10 mouse cellular contexts compared by ENCODE assay signal in genomic region chr5:121149246-121149645, GRCm38 (mm10). TPM values are rescaled to one million over a fixed set of nuclear protein-coding genes. Genes with fewer than 3 reads are reported as not detected.
DNase-seq lines count a peak whose midpoint lies in the region; ATAC-seq and TF ChIP-seq lines count a peak whose summit lies in the region.
"Had no signal": no experiment of that assay in that cellular context is flagged by ENCODE, and none has a peak within 500 bp of the region (broad histone marks: within the 10 kb centered on the region; RNA-seq: fewer than 3 reads in every experiment).

No protein-coding gene starts in this region.

- peaks cover 23% of the 10 kb centered on the region; the same call in 1 of the 2 replicates for H3K36me3 ChIP-seq in limb, embryonic 11.5 days (ENCODE audit: control insufficient read depth, insufficient read depth, low read length)
- H3K36me3 ChIP-seq in limb, embryonic 10.5 days, result peaks cover 99% of the 10 kb centered on the region
- H3K36me3 ChIP-seq in MEL (ENCODE audit: control insufficient read depth in 1 of 2, insufficient read depth in 2 of 2, low read length in 2 of 2), result peaks cover 5 to 11% of the 10 kb centered on the region in 2 experiments
- peaks cover 79% of the 10 kb centered on the region for H3K36me3 ChIP-seq in embryonic facial prominence, embryonic 15.5 days
- H3K36me3 ChIP-seq in limb, embryonic 14.5 days (ENCODE audit: control insufficient read depth, insufficient read depth, low read length), result peaks cover 79% of the 10 kb centered on the region

- no peak overlapping the region for H3K9ac ChIP-seq in limb, embryonic 11.5 days (ENCODE audit: low read length)
- no peak overlapping the region for H3K9ac ChIP-seq in MEL (ENCODE audit: control insufficient read depth, low read depth, low read length, poor library complexity, severe bottlenecking)
- no peak overlapping the region for H3K9ac ChIP-seq in embryonic facial prominence, embryonic 15.5 days
- no peak overlapping the region for H3K9ac ChIP-seq in limb, embryonic 14.5 days (ENCODE audit: low read depth, low read length, severe bottlenecking)

- TF ChIP-seq EP300 in MEL (IDR thresholded peaks at IDR 0.05; ENCODE audit: low read depth in 1 of 2, low read length in 2 of 2), result no peak

- H3K4me3 ChIP-seq in limb, embryonic 11.5 days (ENCODE audit: low read depth, low read length), result no peak overlapping the region
- H3K4me3 ChIP-seq in limb, embryonic 10.5 days, result no peak overlapping the region
- H3K4me3 ChIP-seq in MEL (ENCODE audit: control insufficient read depth in 1 of 2, insufficient read depth in 1 of 2, low read depth in 2 of 2, low read length in 2 of 2), result no peak overlapping the region
- H3K4me3 ChIP-seq in embryonic facial prominence, embryonic 15.5 days (replicated peaks), result no peak overlapping the region
- no peak overlapping the region for H3K4me3 ChIP-seq in limb, embryonic 14.5 days (replicated peaks; ENCODE audit: low read length)

- TF ChIP-seq RAD21 in MEL (IDR thresholded peaks at IDR 0.05; ENCODE audit: low read depth, low read length), result no peak

- no peaks in the 10 kb centered on the region for H3K4me1 ChIP-seq in limb, embryonic 11.5 days (ENCODE audit: control insufficient read depth, insufficient read depth, low read length)
- H3K4me1 ChIP-seq in limb, embryonic 10.5 days, result no peaks in the 10 kb centered on the region
- H3K4me1 ChIP-seq in MEL (ENCODE audit: control insufficient read depth in 1 of 2, insufficient read depth in 2 of 2, low read length in 2 of 2), result peaks cover 5 to 7% of the 10 kb centered on the region in 2 experiments; a peak in 2 of 4 replicates
- H3K4me1 ChIP-seq in embryonic facial prominence, embryonic 15.5 days, result no peaks in the 10 kb centered on the region; the same call in 1 of the 2 replicates
- no peaks in the 10 kb centered on the region for H3K4me1 ChIP-seq in limb, embryonic 14.5 days (ENCODE audit: control insufficient read depth, insufficient read depth, low read length)

- H3K27ac ChIP-seq in limb, embryonic 11.5 days (replicated peaks; ENCODE audit: low read depth, low read length), result no peak overlapping the region
- no peak overlapping the region for H3K27ac ChIP-seq in limb, embryonic 10.5 days
- no peak overlapping the region for H3K27ac ChIP-seq in MEL (ENCODE audit: control insufficient read depth, low read depth, low read length)
- H3K27ac ChIP-seq in embryonic facial prominence, embryonic 15.5 days (replicated peaks), result no peak overlapping the region
- no peak overlapping the region for H3K27ac ChIP-seq in limb, embryonic 14.5 days (replicated peaks; ENCODE audit: low read depth, low read length)

- no peaks in the 10 kb centered on the region for H3K79me2 ChIP-seq in MEL (ENCODE audit: control insufficient read depth, insufficient read depth, low read length, poor library complexity)

- no peak overlapping the region for H3K4me2 ChIP-seq in limb, embryonic 11.5 days (ENCODE audit: low read depth, severe bottlenecking)
- no peak overlapping the region for H3K4me2 ChIP-seq in embryonic facial prominence, embryonic 15.5 days (replicated peaks)
- no peak overlapping the region for H3K4me2 ChIP-seq in limb, embryonic 14.5 days (replicated peaks; ENCODE audit: low read depth, low read length, severe bottlenecking)

- peak; percentile 24 for DNase-seq in limb, embryonic 11.5 days (ENCODE audit: low spot score)
- DNase-seq in limb, embryonic 10.5 days (ENCODE audit: low spot score), result no peak
- DNase-seq in MEL (ENCODE audit: low read depth, low spot score), result peak; percentile 64
- DNase-seq in limb, embryonic 14.5 days (ENCODE audit: low spot score), result peak; percentile 12
- no peak for DNase-seq in ovary, adult 18-20 months (ENCODE audit: low spot score)
- no peak for DNase-seq in urinary bladder, postnatal 36 days (ENCODE audit: low spot score in 2 of 2)
- no peak for DNase-seq in lung, postnatal 36 days
- DNase-seq: adrenal gland, postnatal 10 days; cerebellum, adult 9-10 months had no signal

- WGBS in limb, embryonic 11.5 days, result 92% methylated on average over 1 of the region's 1 CpGs
- WGBS in limb, embryonic 10.5 days, result 96% methylated on average over 1 of the region's 1 CpGs
- WGBS in embryonic facial prominence, embryonic 15.5 days, result 53% methylated on average over 1 of the region's 1 CpGs
- WGBS in limb, embryonic 14.5 days, result 56% methylated on average over 1 of the region's 1 CpGs

- no peak for ATAC-seq in limb, embryonic 11.5 days (ENCODE audit: insufficient number of reproducible peaks, low FRiP score, low TSS enrichment, low read depth)
- peak; percentile 56; the same call in 1 of the 2 replicates for ATAC-seq in embryonic facial prominence, embryonic 15.5 days (ENCODE audit: insufficient number of reproducible peaks, low FRiP score, low TSS enrichment, low read depth)
- ATAC-seq in limb, embryonic 14.5 days (ENCODE audit: low FRiP score, low read depth), result no peak

- H3K27me3 ChIP-seq in limb, embryonic 11.5 days (ENCODE audit: control insufficient read depth, insufficient read depth, low read length), result no peaks in the 10 kb centered on the region
- H3K27me3 ChIP-seq in limb, embryonic 10.5 days (ENCODE audit: low read depth, poor library complexity, severe bottlenecking), result no peaks in the 10 kb centered on the region
- no peaks in the 10 kb centered on the region for H3K27me3 ChIP-seq in MEL (ENCODE audit: control insufficient read depth in 1 of 2, insufficient read depth in 2 of 2, low read length in 2 of 2)
- no peaks in the 10 kb centered on the region for H3K27me3 ChIP-seq in embryonic facial prominence, embryonic 15.5 days
- H3K27me3 ChIP-seq in limb, embryonic 14.5 days (ENCODE audit: control insufficient read depth, insufficient read depth, low read length), result no peaks in the 10 kb centered on the region

- TF ChIP-seq POLR2A in MEL (IDR thresholded peaks at IDR 0.05; ENCODE audit: control insufficient read depth in 1 of 2, insufficient read depth in 1 of 2, low read depth in 1 of 2, low read length in 2 of 2, poor library complexity in 1 of 2), result no peak
- no peak for TF ChIP-seq POLR2A in limb, embryonic 14.5 days (IDR thresholded peaks at IDR 0.05; ENCODE audit: borderline replicate concordance, extremely low read depth, insufficient read depth, insufficient read length)

- no peak for TF ChIP-seq CTCF in MEL (IDR thresholded peaks at IDR 0.05 in 2 of 3, conservative IDR thresholded peaks at IDR 0.05 in 1 of 3; ENCODE audit: control insufficient read depth in 1 of 3, insufficient read depth in 1 of 3, low read depth in 2 of 3, low read length in 3 of 3, poor library complexity in 1 of 3, severe bottlenecking in 1 of 3)

- H3K9me3 ChIP-seq in limb, embryonic 11.5 days (ENCODE audit: control insufficient read depth, low read length), result no peaks in the 10 kb centered on the region
- H3K9me3 ChIP-seq in limb, embryonic 10.5 days (replicated peaks), result no peaks in the 10 kb centered on the region
- no peaks in the 10 kb centered on the region for H3K9me3 ChIP-seq in MEL (replicated peaks; ENCODE audit: insufficient read depth, low read length)
- no peaks in the 10 kb centered on the region for H3K9me3 ChIP-seq in embryonic facial prominence, embryonic 15.5 days (replicated peaks)
- H3K9me3 ChIP-seq in limb, embryonic 14.5 days (ENCODE audit: control insufficient read depth, low read length), result no peaks in the 10 kb centered on the region

TF ChIP-seq in MEL, 35 proteins besides CTCF, POLR2A, EP300 and RAD21:
- TF ChIP-seq SMC3 (IDR thresholded peaks at IDR 0.05; ENCODE audit: low read depth, low read length), result no peak
TF ChIP-seq in MEL: peak in this region for 0.

RNA-seq across cellular contexts. Expression of gene Ptpn11, which starts 42.0 kb away (rescaled TPM):
- 25.3 and 27.5 TPM in 2 replicates for polyA plus RNA-seq in limb, embryonic 11.5 days (2014; fragmentation: Nextera tagmentation; extraction: Ambion mirVana)
- 23.6 and 24.9 TPM in 2 replicates for polyA plus RNA-seq in limb, embryonic 10.5 days (2016; fragmentation: Nextera tagmentation; extraction: Ambion mirVana)
- total RNA-seq in MEL (2012; rRNA removed), result 41.4 and 46.5 TPM in 2 replicates
- 10 to 100 TPM; 43.6 to 55.0 TPM for polyA plus RNA-seq in MEL (2012; ENCODE audit: insufficient read depth in 1 of 2, insufficient read length in 2 of 2, low read depth in 1 of 2, low replicate concordance in 2 of 2, missing spikeins in 1 of 2)
- 21.1 and 24.3 TPM in 2 replicates for polyA plus RNA-seq in embryonic facial prominence, embryonic 15.5 days (2015; fragmentation: Nextera tagmentation; extraction: Ambion mirVana)
- polyA plus RNA-seq in limb, embryonic 14.5 days (2012; rRNA removed), result 44.1 and 44.6 TPM in 2 replicates
- polyA plus RNA-seq in limb, embryonic 14.5 days (2014; fragmentation: Nextera tagmentation; extraction: Ambion mirVana), result 27.1 and 29.6 TPM in 2 replicates

RNA-seq across cellular contexts. Expression of gene Rpl6, which starts 55.0 kb away (rescaled TPM):
- polyA plus RNA-seq in limb, embryonic 11.5 days (2014; fragmentation: Nextera tagmentation; extraction: Ambion mirVana), result 801 and 821 TPM in 2 replicates
- polyA plus RNA-seq in limb, embryonic 10.5 days (2016; fragmentation: Nextera tagmentation; extraction: Ambion mirVana), result 661 and 766 TPM in 2 replicates
- 2,653 and 2,779 TPM in 2 replicates for total RNA-seq in MEL (2012; rRNA removed)
- 1,000 to 10,000 TPM in 1 of 2 experiments, 100 to 1,000 TPM in 1; 850 to 2,901 TPM for polyA plus RNA-seq in MEL (2012; ENCODE audit: insufficient read depth in 1 of 2, insufficient read length in 2 of 2, low read depth in 1 of 2, low replicate concordance in 2 of 2, missing spikeins in 1 of 2)
- 610 and 617 TPM in 2 replicates for polyA plus RNA-seq in embryonic facial prominence, embryonic 15.5 days (2015; fragmentation: Nextera tagmentation; extraction: Ambion mirVana)
- 786 and 1,086 TPM in 2 replicates for polyA plus RNA-seq in limb, embryonic 14.5 days (2012; rRNA removed)
- 696 and 712 TPM in 2 replicates for polyA plus RNA-seq in limb, embryonic 14.5 days (2014; fragmentation: Nextera tagmentation; extraction: Ambion mirVana)

Comparison
In these comparisons a context has a peak if more than half of its experiments do, and no peak if none do; other contexts are left out.
1. DNase-seq: peak in limb, embryonic 11.5 days (single experiment), MEL (single experiment) and limb, embryonic 14.5 days (single experiment); none in limb, embryonic 10.5 days (single experiment), ovary, adult 18-20 months (single experiment), urinary bladder, postnatal 36 days (0 of 2) and lung, postnatal 36 days (single experiment).